Mouse (Mus musculus): ENCODE measurements around the gene Dnah17. TPM values are rescaled to one million over a fixed set of nuclear protein-coding genes. Genes with fewer than 3 reads are reported as not detected.

The Dnah17 gene
- polyA plus RNA-seq, 1 experiment from 2014 or later = 0.16 TPM

DNA sequence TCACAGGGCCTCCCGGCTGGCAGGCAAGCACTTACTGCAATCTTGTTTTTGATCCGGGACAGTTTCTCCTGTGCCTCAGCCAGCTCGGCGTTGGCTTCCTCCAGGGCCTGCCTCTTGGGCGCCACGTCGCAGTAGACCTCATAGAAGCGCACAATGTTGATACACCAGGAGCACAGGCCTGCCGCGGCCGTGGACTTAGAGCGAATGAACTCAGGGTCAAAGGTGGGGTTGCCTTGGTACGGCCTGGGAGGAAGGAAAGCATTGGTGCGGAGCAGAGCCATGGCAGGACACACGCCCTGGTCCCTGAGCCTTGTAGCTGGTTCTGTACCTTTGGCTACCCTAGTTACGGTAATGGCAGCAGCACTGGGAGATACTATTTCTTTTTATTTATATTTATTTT is 80.3 kb downstream of the Dnah17 start:
- H3K27me3 ChIP-seq (ENCODE audit: insufficient read depth, low read length) = no peaks in the 10 kb centered on the region
- H3K4me1 ChIP-seq (ENCODE audit: insufficient read depth, low read length) = peaks cover 7% of the 10 kb centered on the region
- 67% methylated on average over 16 of the region's 16 CpGs for WGBS
- no peaks in the 10 kb centered on the region for H3K9me3 ChIP-seq (ENCODE audit: low read length)
- H3K36me3 ChIP-seq (ENCODE audit: insufficient read depth, low read length) = no peaks in the 10 kb centered on the region
- H3K9ac ChIP-seq (replicated peaks; ENCODE audit: low read length) = no peak overlapping the region
- no peak overlapping the region for H3K27ac ChIP-seq (ENCODE audit: low read length)
- no peak overlapping the region for H3K4me3 ChIP-seq (ENCODE audit: low read length)
- ATAC-seq (ENCODE audit: low FRiP score, low TSS enrichment) = no peak
- H3K4me2 ChIP-seq (replicated peaks; ENCODE audit: low read depth, low read length) = no peak overlapping the region

DNA sequence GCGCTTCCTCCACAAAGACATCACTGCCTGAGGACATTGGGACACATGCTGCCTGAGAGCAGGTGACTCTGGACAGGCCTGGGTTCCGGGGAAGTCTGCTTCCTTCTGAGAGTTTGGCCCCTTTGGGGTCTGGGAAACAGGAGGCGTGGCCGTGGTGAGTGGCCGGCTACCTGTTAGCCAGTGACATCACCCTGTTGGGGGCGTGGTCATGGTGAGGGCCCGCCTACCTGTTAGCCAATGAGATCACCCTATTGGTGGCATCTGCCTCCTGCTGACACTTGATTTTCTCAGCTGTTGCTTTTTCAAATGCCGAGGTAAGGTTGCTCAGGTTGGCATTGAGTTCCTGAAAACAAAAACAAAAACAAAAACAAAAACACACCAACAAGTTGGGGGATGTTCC is 80.8 kb downstream of the Dnah17 start:
- H3K9ac ChIP-seq (replicated peaks; ENCODE audit: low read length) = no peak overlapping the region
- H3K9me3 ChIP-seq (ENCODE audit: low read length) = no peaks in the 10 kb centered on the region
- no peak for ATAC-seq (ENCODE audit: low FRiP score, low TSS enrichment)
- WGBS = 39% methylated on average over 8 of the region's 8 CpGs
- no peak overlapping the region for H3K4me3 ChIP-seq (ENCODE audit: low read length)
- H3K4me2 ChIP-seq (replicated peaks; ENCODE audit: low read depth, low read length) = no peak overlapping the region
- no peaks in the 10 kb centered on the region for H3K36me3 ChIP-seq (ENCODE audit: insufficient read depth, low read length)
- H3K27me3 ChIP-seq (ENCODE audit: insufficient read depth, low read length) = no peaks in the 10 kb centered on the region
- no peak overlapping the region for H3K27ac ChIP-seq (ENCODE audit: low read length)
- peaks cover 8% of the 10 kb centered on the region for H3K4me1 ChIP-seq (ENCODE audit: insufficient read depth, low read length)

DNA sequence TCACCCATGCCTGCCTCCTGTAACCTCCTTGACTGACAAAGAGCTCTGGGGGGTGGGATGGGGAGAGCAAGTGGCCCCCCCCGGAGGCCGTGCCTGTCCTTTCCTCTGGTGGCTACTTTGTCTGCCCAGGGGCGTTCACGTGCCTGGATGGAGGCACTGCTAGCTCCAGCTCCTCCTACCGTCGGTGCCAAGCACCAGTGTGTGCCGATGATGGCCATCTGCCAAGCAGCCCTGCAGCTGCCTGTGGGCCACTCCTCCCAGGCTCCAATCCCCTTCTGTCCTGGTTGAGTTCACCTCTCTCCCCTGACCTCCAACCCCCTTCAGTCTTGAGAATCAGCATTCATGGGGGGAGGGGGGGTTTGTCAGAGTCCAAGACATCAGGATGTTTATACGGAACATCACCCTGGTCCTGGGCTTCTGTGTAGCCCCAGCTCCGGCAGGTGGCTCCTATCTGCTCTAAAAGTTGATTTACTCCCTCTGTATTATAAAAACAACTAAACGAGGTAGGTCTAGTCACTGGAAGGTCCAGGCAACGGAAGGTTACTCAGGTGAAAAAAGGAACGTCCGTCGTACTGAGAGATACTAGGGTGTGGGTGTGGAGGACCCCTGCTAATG is 87.0 kb downstream of the Dnah17 start:
- ATAC-seq (ENCODE audit: low FRiP score, low TSS enrichment) = peak; percentile 80
- no peaks in the 10 kb centered on the region for H3K27me3 ChIP-seq (ENCODE audit: insufficient read depth, low read length)
- peaks cover 29% of the 10 kb centered on the region for H3K4me1 ChIP-seq (ENCODE audit: insufficient read depth, low read length)
- no peaks in the 10 kb centered on the region for H3K36me3 ChIP-seq (ENCODE audit: insufficient read depth, low read length)
- peak overlapping the region; percentile 21; the same call in 1 of the 2 replicates for H3K4me2 ChIP-seq (replicated peaks; ENCODE audit: low read depth, low read length)
- no peak overlapping the region for H3K9ac ChIP-seq (replicated peaks; ENCODE audit: low read length)
- no peaks in the 10 kb centered on the region for H3K9me3 ChIP-seq (ENCODE audit: low read length)
- H3K27ac ChIP-seq (ENCODE audit: low read length) = peak overlapping the region; percentile 76
- H3K4me3 ChIP-seq (ENCODE audit: low read length) = no peak overlapping the region
- WGBS = 13% methylated on average over 14 of the region's 14 CpGs

DNA sequence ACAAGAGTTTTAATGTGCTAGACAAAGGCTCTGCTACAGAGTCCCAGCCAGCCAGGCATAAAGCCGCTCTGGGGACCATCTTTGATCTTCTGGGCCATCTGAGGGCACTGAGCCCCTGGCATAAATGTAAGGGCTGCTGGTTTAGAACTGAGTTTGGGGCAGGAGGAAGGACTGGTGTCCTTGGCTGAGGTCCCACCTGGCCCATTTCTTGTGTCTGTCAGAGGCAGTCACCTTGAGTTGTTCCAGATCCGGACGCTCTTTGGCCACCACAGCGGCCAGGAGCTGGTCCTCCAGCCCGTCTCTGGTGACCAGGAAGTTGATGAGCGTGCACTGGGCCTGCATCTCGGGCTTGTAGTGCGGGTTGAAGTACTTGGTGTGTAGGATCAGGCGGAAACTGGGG is 87.6 kb downstream of the Dnah17 start:
- Histone ChIP-seq H3K4me2 (replicated peaks; ENCODE audit: low read depth, low read length) (peak overlapping the region; percentile 21; the same call in 1 of the 2 replicates), H3K27ac (ENCODE audit: low read length) (peak overlapping the region; percentile 76), H3K27me3 (ENCODE audit: insufficient read depth, low read length) (no peaks in the 10 kb centered on the region), H3K4me1 (ENCODE audit: insufficient read depth, low read length) (peaks cover 29% of the 10 kb centered on the region), H3K4me3 (ENCODE audit: low read length) (no peak overlapping the region), H3K9me3 (ENCODE audit: low read length) (no peaks in the 10 kb centered on the region), H3K36me3 (ENCODE audit: insufficient read depth, low read length) (no peaks in the 10 kb centered on the region), H3K9ac (replicated peaks; ENCODE audit: low read length) (0 out of 2 replicates have a peak overlapping the region, but pooled peaks have one; percentile 31)
- no peak for ATAC-seq (ENCODE audit: low FRiP score, low TSS enrichment)
- WGBS = 62% methylated on average over 9 of the region's 9 CpGs

DNA sequence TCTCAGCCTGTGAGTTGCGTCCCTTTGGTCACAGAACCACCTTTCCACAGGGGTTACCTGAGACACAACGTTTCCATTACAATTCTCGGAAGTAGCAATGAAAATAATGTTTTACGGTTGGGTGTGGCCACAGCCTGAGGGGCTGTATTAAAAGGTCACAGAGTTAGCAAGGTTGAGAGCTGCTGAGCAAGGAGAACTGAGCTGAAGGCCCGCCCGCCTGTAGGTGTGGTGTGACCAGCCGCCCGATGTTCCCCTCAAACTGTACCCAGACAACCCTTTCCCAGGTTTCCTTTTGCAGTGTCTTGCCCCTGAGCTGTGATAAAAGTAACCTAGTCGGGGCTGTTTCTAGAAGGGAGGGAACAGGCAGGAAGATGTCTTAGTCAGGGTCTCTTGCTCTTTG is 95.4 kb downstream of the Dnah17 start:
- ATAC-seq (ENCODE audit: low FRiP score, low TSS enrichment) = no peak
- Histone ChIP-seq H3K9me3 (ENCODE audit: low read length) (no peaks in the 10 kb centered on the region), H3K27ac (ENCODE audit: low read length) (no peak overlapping the region), H3K4me2 (replicated peaks; ENCODE audit: low read depth, low read length) (no peak overlapping the region), H3K4me3 (ENCODE audit: low read length) (no peak overlapping the region), H3K4me1 (ENCODE audit: insufficient read depth, low read length) (peaks cover 17% of the 10 kb centered on the region), H3K9ac (replicated peaks; ENCODE audit: low read length) (0 out of 2 replicates have a peak overlapping the region, but pooled peaks have one; percentile 35), H3K27me3 (ENCODE audit: insufficient read depth, low read length) (no peaks in the 10 kb centered on the region), H3K36me3 (ENCODE audit: insufficient read depth, low read length) (peaks cover 5% of the 10 kb centered on the region; the same call in 1 of the 2 replicates)
- 19% methylated on average over 9 of the region's 9 CpGs for WGBS

DNA sequence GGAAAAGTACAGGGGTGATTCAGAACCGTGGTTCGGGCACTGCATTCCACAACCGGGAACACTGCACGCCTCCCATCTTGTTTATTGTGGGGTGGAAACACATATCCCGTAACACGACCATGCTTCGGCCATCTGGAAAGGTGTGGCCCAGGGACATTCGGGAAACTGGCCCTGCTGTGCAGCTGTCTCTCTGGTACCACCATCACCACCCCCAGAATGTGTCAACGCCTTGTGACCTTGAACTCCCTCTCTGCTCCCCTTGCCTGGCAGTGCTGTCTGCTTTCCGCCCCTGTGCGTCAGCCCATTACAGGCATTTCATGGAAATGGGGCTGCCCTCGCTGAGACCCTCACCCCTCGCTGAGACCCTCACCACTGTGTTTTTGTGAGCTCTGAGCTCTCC is 96.0 kb downstream of the Dnah17 start:
- Histone ChIP-seq H3K27ac (ENCODE audit: low read length) (no peak overlapping the region), H3K9ac (replicated peaks; ENCODE audit: low read length) (no peak overlapping the region), H3K4me3 (ENCODE audit: low read length) (no peak overlapping the region), H3K4me1 (ENCODE audit: insufficient read depth, low read length) (peaks cover 17% of the 10 kb centered on the region), H3K4me2 (replicated peaks; ENCODE audit: low read depth, low read length) (no peak overlapping the region), H3K27me3 (ENCODE audit: insufficient read depth, low read length) (no peaks in the 10 kb centered on the region), H3K9me3 (ENCODE audit: low read length) (no peaks in the 10 kb centered on the region), H3K36me3 (ENCODE audit: insufficient read depth, low read length) (peaks cover 5% of the 10 kb centered on the region; the same call in 1 of the 2 replicates)
- 51% methylated on average over 13 of the region's 13 CpGs for WGBS
- no peak for ATAC-seq (ENCODE audit: low FRiP score, low TSS enrichment)

DNA sequence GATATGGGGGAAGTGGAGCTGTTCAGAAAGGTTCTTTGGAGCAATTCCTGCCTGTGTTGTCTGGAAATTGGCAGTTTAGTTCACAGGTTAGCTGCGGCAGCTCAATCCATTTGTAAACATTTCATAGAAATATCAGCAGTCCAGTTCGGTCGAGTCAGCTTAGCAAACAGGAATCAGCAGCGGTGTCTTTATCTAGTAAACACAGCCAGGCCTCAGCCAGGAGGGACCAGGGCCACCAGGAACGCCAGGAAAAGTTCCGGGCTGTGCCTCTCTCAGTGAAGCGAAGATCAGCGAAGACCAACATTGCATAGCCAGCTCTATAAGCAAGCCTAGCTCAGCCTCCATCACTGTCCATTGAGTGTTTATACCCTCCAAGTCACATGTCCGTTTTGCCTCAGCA is 99.3 kb downstream of the Dnah17 start:
- H3K9me3 ChIP-seq (ENCODE audit: low read length) = no peaks in the 10 kb centered on the region
- peaks cover 13% of the 10 kb centered on the region for H3K4me1 ChIP-seq (ENCODE audit: insufficient read depth, low read length)
- H3K9ac ChIP-seq (replicated peaks; ENCODE audit: low read length) = no peak overlapping the region
- ATAC-seq (ENCODE audit: low FRiP score, low TSS enrichment) = no peak
- H3K36me3 ChIP-seq (ENCODE audit: insufficient read depth, low read length) = peaks cover 12% of the 10 kb centered on the region; the same call in 1 of the 2 replicates
- H3K4me2 ChIP-seq (replicated peaks; ENCODE audit: low read depth, low read length) = no peak overlapping the region
- no peaks in the 10 kb centered on the region for H3K27me3 ChIP-seq (ENCODE audit: insufficient read depth, low read length)
- no peak overlapping the region for H3K27ac ChIP-seq (ENCODE audit: low read length)
- H3K4me3 ChIP-seq (ENCODE audit: low read length) = no peak overlapping the region
- 96% methylated on average over 9 of the region's 9 CpGs for WGBS

DNA sequence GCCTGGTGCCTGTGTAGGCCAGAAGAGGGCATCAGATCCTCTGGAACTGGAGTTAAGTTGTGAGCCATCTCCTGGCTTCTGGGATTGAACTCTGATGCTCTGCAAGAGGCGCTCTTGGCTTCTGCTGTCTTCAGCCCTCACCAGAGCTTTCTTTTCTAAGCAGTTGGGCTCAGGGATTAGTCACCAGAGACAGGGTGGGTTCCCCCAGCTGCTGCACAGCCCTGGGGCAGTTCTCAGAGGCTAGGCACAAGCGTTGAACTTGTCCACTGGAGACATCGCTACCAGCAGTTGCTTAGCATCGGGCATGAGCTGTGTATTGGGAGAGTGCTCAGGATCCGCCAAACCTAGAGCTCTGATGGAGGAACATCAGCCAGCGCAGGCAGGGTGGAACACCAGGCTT is 101.3 kb downstream of the Dnah17 start:
- no peak overlapping the region for H3K4me3 ChIP-seq (ENCODE audit: low read length)
- H3K4me1 ChIP-seq (ENCODE audit: insufficient read depth, low read length) = peaks cover 8% of the 10 kb centered on the region; the same call in 1 of the 2 replicates
- ATAC-seq (ENCODE audit: low FRiP score, low TSS enrichment) = no peak
- no peak overlapping the region for H3K27ac ChIP-seq (ENCODE audit: low read length)
- H3K9me3 ChIP-seq (ENCODE audit: low read length) = no peaks in the 10 kb centered on the region
- WGBS = 92% methylated on average over 6 of the region's 6 CpGs
- no peak overlapping the region for H3K4me2 ChIP-seq (replicated peaks; ENCODE audit: low read depth, low read length)
- peaks cover 16% of the 10 kb centered on the region; the same call in 1 of the 2 replicates for H3K36me3 ChIP-seq (ENCODE audit: insufficient read depth, low read length)
- no peak overlapping the region for H3K9ac ChIP-seq (replicated peaks; ENCODE audit: low read length)
- H3K27me3 ChIP-seq (ENCODE audit: insufficient read depth, low read length) = no peaks in the 10 kb centered on the region

DNA sequence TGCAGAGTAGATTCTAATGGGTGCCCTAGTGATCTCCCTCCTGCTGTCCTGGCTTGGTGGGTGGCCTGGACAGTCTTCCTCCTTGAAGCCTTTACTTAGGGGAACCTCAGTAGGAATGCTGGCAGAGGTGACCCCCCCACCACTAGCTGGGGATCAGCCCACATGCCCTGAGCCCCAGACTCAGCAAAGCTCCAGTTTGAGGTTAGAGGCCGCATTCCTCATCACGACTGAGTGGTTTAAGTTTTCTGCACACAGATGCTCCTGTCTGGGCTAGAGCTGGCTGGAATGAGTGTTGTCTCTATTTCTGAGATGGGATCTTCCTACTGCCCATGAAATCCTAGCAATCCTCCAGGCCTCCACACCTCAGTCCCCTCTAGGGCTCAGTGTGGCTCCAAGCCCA is 106.3 kb downstream of the Dnah17 start:
- Histone ChIP-seq H3K4me1 (ENCODE audit: insufficient read depth, low read length) (peaks cover 19% of the 10 kb centered on the region), H3K27me3 (ENCODE audit: insufficient read depth, low read length) (no peaks in the 10 kb centered on the region), H3K36me3 (ENCODE audit: insufficient read depth, low read length) (peaks cover 36% of the 10 kb centered on the region), H3K27ac (ENCODE audit: low read length) (peak overlapping the region; percentile 61), H3K9me3 (ENCODE audit: low read length) (no peaks in the 10 kb centered on the region), H3K9ac (replicated peaks; ENCODE audit: low read length) (no peak overlapping the region), H3K4me3 (ENCODE audit: low read length) (no peak overlapping the region), H3K4me2 (replicated peaks; ENCODE audit: low read depth, low read length) (no peak overlapping the region)
- ATAC-seq (ENCODE audit: low FRiP score, low TSS enrichment) = 0 out of 2 replicates have a peak, but pooled peaks have one; percentile 18
- 34% methylated on average over 2 of the region's 2 CpGs for WGBS

DNA sequence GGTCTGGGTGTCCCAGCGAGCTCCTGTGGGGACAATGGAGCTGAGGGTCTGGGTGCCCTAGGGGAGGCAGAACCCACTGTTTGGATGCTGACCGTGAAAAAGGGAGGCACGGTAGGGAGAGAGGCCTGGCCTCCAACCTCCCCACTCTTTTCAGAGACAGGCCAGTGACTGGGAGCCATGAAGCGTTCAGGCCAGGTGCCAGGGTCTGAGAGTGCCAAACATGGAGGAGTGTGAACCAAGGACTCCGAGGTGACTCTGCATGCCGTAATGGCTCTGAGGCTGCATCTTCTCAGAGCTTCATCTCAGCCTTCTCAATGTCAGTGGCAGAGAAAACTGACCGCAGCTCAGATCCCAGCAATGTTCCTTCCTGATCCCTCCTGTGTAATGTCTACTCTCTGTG is 107.0 kb downstream of the Dnah17 start:
- Histone ChIP-seq H3K4me1 (ENCODE audit: insufficient read depth, low read length) (peaks cover 19% of the 10 kb centered on the region), H3K36me3 (ENCODE audit: insufficient read depth, low read length) (peaks cover 39% of the 10 kb centered on the region), H3K4me3 (ENCODE audit: low read length) (no peak overlapping the region), H3K4me2 (replicated peaks; ENCODE audit: low read depth, low read length) (no peak overlapping the region), H3K27ac (ENCODE audit: low read length) (peak overlapping the region; percentile 19; the same call in 1 of the 2 replicates), H3K9ac (replicated peaks; ENCODE audit: low read length) (no peak overlapping the region), H3K9me3 (ENCODE audit: low read length) (no peaks in the 10 kb centered on the region), H3K27me3 (ENCODE audit: insufficient read depth, low read length) (no peaks in the 10 kb centered on the region)
- ATAC-seq (ENCODE audit: low FRiP score, low TSS enrichment) = no peak
- WGBS = 66% methylated on average over 7 of the region's 7 CpGs

Measured in kidney, embryonic 16.5 days (tissue).